Mouse (Mus musculus) bone marrow, adult 2 months (tissue): ENCODE data around the gene Tcf3.

ENCODE experiments used
- CTCF ChIP-seq: fragments of 200-500 bp; IDR thresholded peaks from 2 replicates; pipeline ENCODE4 v1.5.1; 2011; ENCODE audit warnings: low read length, control low read depth; ENCODE audit not compliant: control insufficient read depth, insufficient read depth
- POLR2A ChIP-seq: fragments of 200-500 bp; IDR thresholded peaks from 2 replicates; pipeline ENCODE4 v1.6.1; 2011; ENCODE audit warnings: low read depth, mild to moderate bottlenecking, control low read depth, low read length, borderline replicate concordance; ENCODE audit not compliant: control insufficient read depth

DNA sequence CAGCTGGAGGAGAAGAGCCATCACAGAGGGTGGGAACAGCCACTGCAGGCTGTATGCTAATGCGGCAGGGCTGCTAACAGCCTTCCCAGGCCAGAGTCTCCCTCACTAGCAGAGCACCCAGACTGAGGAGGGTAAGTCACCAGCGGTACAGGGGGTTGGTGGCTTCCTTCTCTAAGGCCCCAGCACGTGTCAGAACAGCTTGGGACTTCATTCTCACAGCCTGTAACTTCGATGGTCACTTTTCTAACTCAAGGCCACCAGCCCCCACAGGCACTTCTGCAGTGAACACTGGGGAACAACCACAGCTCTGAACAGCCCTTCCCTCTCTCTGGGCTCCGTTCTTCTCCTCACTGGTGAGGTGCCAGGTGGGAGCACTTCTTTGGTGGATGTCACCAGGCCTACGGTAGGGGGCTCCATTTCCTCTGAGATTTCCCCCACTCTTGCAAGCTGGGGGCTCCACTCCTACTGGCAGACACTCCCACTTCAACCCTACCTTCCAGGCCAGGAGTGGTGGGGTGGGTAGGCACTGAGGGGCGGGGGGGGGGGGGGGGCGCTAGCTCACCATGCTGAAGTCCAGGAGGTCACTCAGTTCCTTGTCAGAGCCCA, 3.0 kb downstream of the Tcf3 start:
- TF ChIP-seq CTCF (no peak), POLR2A (no peak)
